Mouse (Mus musculus): ENCODE measurements around the gene Slc50a1.

DNA sequence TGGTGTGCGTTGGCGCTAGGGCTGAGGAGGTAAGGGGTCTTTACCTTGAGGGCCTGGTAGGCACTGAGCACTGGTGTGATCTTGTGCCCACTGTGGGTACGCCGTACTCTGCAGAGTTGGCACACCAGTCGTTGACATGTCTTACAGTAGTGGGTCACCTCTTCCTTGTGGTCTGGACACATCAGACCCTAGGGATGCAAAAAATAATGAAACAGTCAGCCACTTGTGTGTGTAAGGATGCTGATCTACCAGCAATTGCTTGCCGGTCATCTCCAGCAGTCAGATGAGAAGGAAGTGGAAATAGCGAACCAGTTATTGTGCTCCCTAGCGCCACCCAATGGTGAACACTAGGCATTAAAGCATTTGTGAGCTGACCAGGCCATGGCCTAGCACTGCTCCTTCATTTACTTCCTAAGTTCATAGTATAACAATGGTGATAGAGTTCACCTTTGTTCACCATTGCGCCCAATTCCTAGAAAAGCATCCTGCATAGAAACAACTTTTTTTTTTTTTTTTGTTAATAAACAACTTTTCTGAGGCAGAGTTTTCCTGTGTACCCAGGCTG lies 28.0 kb downstream of the Slc50a1 start:
- TF ChIP-seq ZNF384 (IDR thresholded peaks at IDR 0.05; ENCODE audit: low read depth, low read length), result no peak
- TF ChIP-seq CTCF (conservative IDR thresholded peaks at IDR 0.05 in 1 of 2, IDR thresholded peaks at IDR 0.05 in 1 of 2; ENCODE audit: low read depth in 2 of 2, low read length in 2 of 2), result peak; percentile 79 to 88
- TF ChIP-seq POLR2A (IDR thresholded peaks at IDR 0.05; ENCODE audit: low read depth, low read length), result no peak
- no peak for TF ChIP-seq EP300 (IDR thresholded peaks at IDR 0.05; ENCODE audit: low read length)
- no peak for TF ChIP-seq TBP (conservative IDR thresholded peaks at IDR 0.05; ENCODE audit: low read depth, low read length)
- TF ChIP-seq NELFE (IDR thresholded peaks at IDR 0.05; ENCODE audit: low read depth, low read length), result no peak
- TF ChIP-seq USF1 (IDR thresholded peaks at IDR 0.05; ENCODE audit: low read depth, low read length), result no peak
- TF ChIP-seq SMC3 (IDR thresholded peaks at IDR 0.05; ENCODE audit: low read depth, low read length), result peak; percentile 56

All from CH12.LX (cell line).